Mouse (Mus musculus): ENCODE measurements around the gene Ndufaf5. TPM values are rescaled to one million over a fixed set of nuclear protein-coding genes. Genes with fewer than 3 reads are reported as not detected.
"Not testable (repeated sequence)": the region's sequence is repeated elsewhere in the genome, so short reads cannot be mapped to it uniquely, and the experiment has no call there.

Ndufaf5 gene
- polyA plus RNA-seq, 1 experiment, result 18.9 TPM

DNA sequence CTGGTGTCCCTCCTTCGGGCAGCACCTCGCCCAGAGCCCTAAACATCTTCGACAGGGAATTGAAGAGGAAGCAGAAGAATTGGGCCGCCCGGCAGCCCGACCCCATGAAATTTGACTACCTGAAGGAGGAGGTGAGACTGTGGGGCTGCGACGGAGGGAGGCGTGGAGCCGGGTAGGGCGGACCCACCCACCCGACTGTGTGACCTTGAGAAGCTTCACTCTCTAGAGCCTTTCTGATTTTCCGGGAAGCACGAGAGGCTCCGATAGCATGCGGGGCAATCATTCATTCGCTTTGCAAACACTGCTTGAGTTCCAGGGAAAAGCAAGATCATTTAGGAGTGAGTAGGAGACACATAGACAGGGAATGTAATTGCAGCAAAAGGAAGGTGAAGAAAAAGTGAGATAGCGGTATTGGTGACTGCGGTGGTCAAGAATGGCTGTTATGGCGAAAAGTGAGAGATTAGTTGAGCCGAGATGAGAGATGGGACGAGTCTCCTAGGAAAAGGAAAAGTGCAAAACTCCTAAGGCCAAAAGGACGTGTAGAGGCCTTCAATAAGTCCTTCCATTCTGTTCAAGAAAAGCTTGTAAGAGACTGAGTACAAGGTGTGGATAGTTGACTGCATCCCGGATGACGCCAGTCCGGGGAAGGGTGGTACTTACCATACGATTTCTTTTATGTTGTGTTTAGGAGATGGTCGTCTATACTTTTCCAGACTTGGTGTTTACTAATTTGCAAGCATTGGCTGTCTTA is 529 bp downstream of the Ndufaf5 start:
- Histone ChIP-seq H3K4me3 (ENCODE audit: insufficient read depth, poor library complexity, severe bottlenecking) (peak overlapping the region; percentile 98), H3ac (ENCODE audit: control insufficient read depth, insufficient read length, low read depth) (peak overlapping the region; percentile 75), H3K79me3 (ENCODE audit: low read depth) (peaks cover 49% of the 10 kb centered on the region), H3K79me2 (ENCODE audit: control insufficient read depth, insufficient read depth) (peaks cover 68% of the 10 kb centered on the region), H3K27me3 (ENCODE audit: control insufficient read depth, insufficient read depth, insufficient read length) (no peaks in the 10 kb centered on the region), H3K36me3 (ENCODE audit: control insufficient read depth, insufficient read depth) (peaks cover 32% of the 10 kb centered on the region)
- TF ChIP-seq MYOD1 (IDR thresholded peaks at IDR 0.05; ENCODE audit: control insufficient read depth, insufficient read length, low read depth) (no peak), USF1 (IDR thresholded peaks at IDR 0.05; ENCODE audit: low read depth) (no peak), CEBPB (IDR thresholded peaks at IDR 0.05; ENCODE audit: low read depth) (no peak), MYOG (IDR thresholded peaks at IDR 0.05; ENCODE audit: control insufficient read depth, extremely low read depth, insufficient read length) (no peak), CTCF (IDR thresholded peaks at IDR 0.05; ENCODE audit: control insufficient read depth, insufficient read depth, insufficient read length) (no peak), MAX (IDR thresholded peaks at IDR 0.05) (no peak)

DNA sequence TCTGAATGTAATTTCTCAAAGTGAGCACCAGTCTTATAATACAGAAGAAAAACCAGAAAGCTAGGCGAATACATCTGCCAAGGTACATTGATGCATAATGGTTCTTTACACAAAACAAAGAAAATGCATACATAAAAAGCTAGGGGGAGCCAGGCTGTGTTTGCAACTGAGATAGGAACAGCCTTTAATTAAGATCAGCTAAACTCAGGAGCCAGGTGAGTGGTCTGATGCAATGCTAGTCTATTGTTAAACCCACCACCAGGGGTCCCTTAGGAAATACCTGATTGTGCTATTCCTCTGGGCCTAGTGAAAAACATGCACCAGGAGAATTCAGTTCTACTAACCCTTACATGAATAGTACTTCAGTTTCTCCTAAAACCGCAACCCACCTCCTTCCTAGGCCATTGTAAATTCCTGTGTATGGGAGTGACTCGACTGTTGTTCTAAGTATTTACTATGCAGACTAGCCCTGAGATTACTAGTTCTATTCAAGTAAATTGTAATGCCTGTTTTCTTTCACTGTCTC is 15.3 kb downstream of the Ndufaf5 start:
- not testable (repeated sequence) for H3K4me3 ChIP-seq (ENCODE audit: insufficient read depth, poor library complexity, severe bottlenecking); H3ac ChIP-seq (ENCODE audit: control insufficient read depth, insufficient read length, low read depth); H3K27me3 ChIP-seq (ENCODE audit: control insufficient read depth, insufficient read depth, insufficient read length); H3K79me2 ChIP-seq (ENCODE audit: control insufficient read depth, insufficient read depth); H3K79me3 ChIP-seq (ENCODE audit: low read depth)
- peaks cover 48% of the 10 kb centered on the region for H3K36me3 ChIP-seq (ENCODE audit: control insufficient read depth, insufficient read depth)

DNA sequence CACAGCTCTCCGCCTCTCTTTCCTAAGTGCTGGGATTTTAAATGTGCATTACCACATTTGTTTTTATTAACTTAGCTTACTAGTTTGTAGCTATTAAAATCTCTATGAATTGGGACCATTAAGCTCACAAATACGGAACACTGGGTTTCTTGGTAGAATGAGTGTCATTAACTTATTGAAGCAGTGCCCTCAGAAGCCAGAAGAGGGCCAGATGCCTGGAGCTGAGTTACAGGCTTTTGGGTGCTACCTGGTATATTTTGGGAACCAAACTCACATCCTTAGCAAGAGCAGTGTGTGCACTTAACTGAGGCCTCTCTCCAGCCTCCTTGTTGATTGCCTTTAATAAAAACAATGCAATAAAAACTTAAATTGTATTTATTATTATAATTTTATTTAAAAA is 30.3 kb downstream of the Ndufaf5 start:
- TF ChIP-seq CTCF (IDR thresholded peaks at IDR 0.05; ENCODE audit: control insufficient read depth, insufficient read depth, insufficient read length), result no peak
- TF ChIP-seq MAX (IDR thresholded peaks at IDR 0.05), result no peak
- no peak for TF ChIP-seq MYOD1 (IDR thresholded peaks at IDR 0.05; ENCODE audit: control insufficient read depth, insufficient read length, low read depth)
- no peak for TF ChIP-seq USF1 (IDR thresholded peaks at IDR 0.05; ENCODE audit: low read depth)
- TF ChIP-seq MYOG (IDR thresholded peaks at IDR 0.05; ENCODE audit: control insufficient read depth, extremely low read depth, insufficient read length), result no peak
- TF ChIP-seq FOSL1 (IDR thresholded peaks at IDR 0.05; ENCODE audit: insufficient read depth, low read length, poor library complexity, severe bottlenecking), result no peak
- no peak for TF ChIP-seq CEBPB (IDR thresholded peaks at IDR 0.05; ENCODE audit: low read depth)
- H3K36me3 ChIP-seq (ENCODE audit: control insufficient read depth, insufficient read depth), result peaks cover 49% of the 10 kb centered on the region

DNA sequence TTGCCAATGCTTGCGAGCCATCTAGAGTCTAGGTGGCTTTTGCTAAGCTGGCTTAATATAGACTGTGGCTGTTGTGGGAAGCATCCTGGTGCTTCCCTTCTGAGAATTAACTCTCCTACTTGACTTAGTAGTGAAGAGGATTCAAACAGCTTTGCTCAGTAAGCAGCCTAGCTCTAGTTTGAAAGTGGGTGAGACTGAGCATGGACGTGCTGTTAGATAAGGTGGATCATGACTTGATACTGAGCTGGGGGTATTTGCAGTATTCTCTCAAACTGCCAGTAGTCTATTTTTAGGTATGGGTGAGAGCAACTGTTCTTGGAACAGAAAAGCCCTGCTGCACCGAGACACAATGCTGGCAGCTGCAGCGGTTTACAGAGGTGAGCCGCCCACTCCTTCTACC is 32.1 kb downstream of the Ndufaf5 start:
- no peaks in the 10 kb centered on the region for H3K27me3 ChIP-seq (ENCODE audit: control insufficient read depth, insufficient read depth, insufficient read length)
- H3K36me3 ChIP-seq (ENCODE audit: control insufficient read depth, insufficient read depth), result peaks cover 44% of the 10 kb centered on the region
- no peaks in the 10 kb centered on the region for H3K79me3 ChIP-seq (ENCODE audit: low read depth)
- no peaks in the 10 kb centered on the region for H3K79me2 ChIP-seq (ENCODE audit: control insufficient read depth, insufficient read depth)
- H3ac ChIP-seq (ENCODE audit: control insufficient read depth, insufficient read length, low read depth), result no peak overlapping the region
- TF ChIP-seq MAX (IDR thresholded peaks at IDR 0.05), result no peak
- no peak overlapping the region for H3K4me3 ChIP-seq (ENCODE audit: insufficient read depth, poor library complexity, severe bottlenecking)

More for the DNA sequence above, 30.3 kb downstream of the Ndufaf5 start:
- Histone ChIP-seq H3K4me3 (ENCODE audit: insufficient read depth, poor library complexity, severe bottlenecking) (no peak overlapping the region), H3K79me3 (ENCODE audit: low read depth) (no peaks in the 10 kb centered on the region), H3K79me2 (ENCODE audit: control insufficient read depth, insufficient read depth) (no peaks in the 10 kb centered on the region), H3K27me3 (ENCODE audit: control insufficient read depth, insufficient read depth, insufficient read length) (no peaks in the 10 kb centered on the region), H3ac (ENCODE audit: control insufficient read depth, insufficient read length, low read depth) (no peak overlapping the region)

DNA sequence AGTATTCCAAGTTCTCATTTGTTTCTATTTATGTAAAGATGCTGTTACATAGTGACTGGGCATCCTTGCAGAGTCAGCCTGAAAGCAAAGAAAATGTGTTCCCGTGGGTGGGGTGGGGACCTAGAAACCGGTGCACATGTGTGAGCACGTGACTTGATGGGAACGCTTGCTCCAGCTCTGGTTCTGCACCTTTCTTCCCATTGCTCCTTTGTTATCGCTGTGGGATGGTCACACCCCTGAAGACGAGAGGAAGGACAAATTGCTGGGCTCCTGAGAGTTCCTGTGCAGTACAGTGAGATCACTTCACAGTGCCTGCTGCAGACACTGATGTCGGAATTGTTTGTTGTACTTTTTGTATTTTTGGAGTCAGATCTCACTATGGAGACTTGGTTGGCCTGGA is 33.3 kb downstream of the Ndufaf5 start:
- H3K4me3 ChIP-seq (ENCODE audit: insufficient read depth, poor library complexity, severe bottlenecking), result no peak overlapping the region
- H3K79me2 ChIP-seq (ENCODE audit: control insufficient read depth, insufficient read depth), result no peaks in the 10 kb centered on the region
- H3K36me3 ChIP-seq (ENCODE audit: control insufficient read depth, insufficient read depth), result peaks cover 42% of the 10 kb centered on the region
- no peaks in the 10 kb centered on the region for H3K27me3 ChIP-seq (ENCODE audit: control insufficient read depth, insufficient read depth, insufficient read length)
- TF ChIP-seq FOSL1 (IDR thresholded peaks at IDR 0.05; ENCODE audit: insufficient read depth, low read length, poor library complexity, severe bottlenecking) (no peak), MYOD1 (IDR thresholded peaks at IDR 0.05; ENCODE audit: control insufficient read depth, insufficient read length, low read depth) (no peak), USF1 (IDR thresholded peaks at IDR 0.05; ENCODE audit: low read depth) (no peak), CEBPB (IDR thresholded peaks at IDR 0.05; ENCODE audit: low read depth) (no peak), MYOG (IDR thresholded peaks at IDR 0.05; ENCODE audit: control insufficient read depth, extremely low read depth, insufficient read length) (no peak), MAX (IDR thresholded peaks at IDR 0.05) (no peak), CTCF (IDR thresholded peaks at IDR 0.05; ENCODE audit: control insufficient read depth, insufficient read depth, insufficient read length) (no peak)
- no peaks in the 10 kb centered on the region for H3K79me3 ChIP-seq (ENCODE audit: low read depth)
- H3ac ChIP-seq (ENCODE audit: control insufficient read depth, insufficient read length, low read depth), result no peak overlapping the region

DNA sequence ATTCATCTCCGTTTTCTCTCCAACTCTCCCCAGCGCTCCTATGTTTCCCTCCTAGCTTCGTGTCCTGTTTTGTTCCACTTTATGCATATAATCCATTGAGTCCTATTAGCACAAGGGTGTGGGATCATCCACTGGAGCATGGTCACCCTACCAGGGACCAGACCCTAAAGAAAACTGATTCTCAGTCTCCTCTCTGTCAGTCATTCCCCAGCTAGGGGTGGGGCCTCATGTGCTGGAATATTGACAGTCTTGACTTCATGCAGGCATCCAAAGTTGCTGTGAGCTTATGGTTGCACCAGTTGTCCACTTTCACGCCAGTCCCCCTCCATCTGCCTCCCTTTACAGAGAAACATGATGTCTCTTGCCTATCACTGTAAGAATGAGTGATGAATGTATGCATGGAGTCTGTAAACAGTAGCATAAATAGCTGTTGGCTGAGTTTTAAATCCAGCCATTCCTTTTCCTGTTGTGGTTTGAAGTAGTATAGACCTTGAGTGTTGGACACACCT is 44.1 kb downstream of the Ndufaf5 start:
- no peak overlapping the region for H3K4me3 ChIP-seq (ENCODE audit: insufficient read depth, poor library complexity, severe bottlenecking)
- no peak for TF ChIP-seq USF1 (IDR thresholded peaks at IDR 0.05; ENCODE audit: low read depth)
- no peak for TF ChIP-seq MYOD1 (IDR thresholded peaks at IDR 0.05; ENCODE audit: control insufficient read depth, insufficient read length, low read depth)
- TF ChIP-seq MAX (IDR thresholded peaks at IDR 0.05), result no peak
- no peak for TF ChIP-seq MYOG (IDR thresholded peaks at IDR 0.05; ENCODE audit: control insufficient read depth, extremely low read depth, insufficient read length)
- TF ChIP-seq CTCF (IDR thresholded peaks at IDR 0.05; ENCODE audit: control insufficient read depth, insufficient read depth, insufficient read length), result no peak
- no peak for TF ChIP-seq CEBPB (IDR thresholded peaks at IDR 0.05; ENCODE audit: low read depth)
- TF ChIP-seq FOSL1 (IDR thresholded peaks at IDR 0.05; ENCODE audit: insufficient read depth, low read length, poor library complexity, severe bottlenecking), result no peak
- no peaks in the 10 kb centered on the region for H3K36me3 ChIP-seq (ENCODE audit: control insufficient read depth, insufficient read depth)
- no peak overlapping the region for H3ac ChIP-seq (ENCODE audit: control insufficient read depth, insufficient read length, low read depth)
- H3K79me3 ChIP-seq (ENCODE audit: low read depth), result no peaks in the 10 kb centered on the region
- no peaks in the 10 kb centered on the region for H3K27me3 ChIP-seq (ENCODE audit: control insufficient read depth, insufficient read depth, insufficient read length)
- no peaks in the 10 kb centered on the region for H3K79me2 ChIP-seq (ENCODE audit: control insufficient read depth, insufficient read depth)
